ENCODE assay signal across 9 mouse cellular contexts in the genomic region with DNA sequence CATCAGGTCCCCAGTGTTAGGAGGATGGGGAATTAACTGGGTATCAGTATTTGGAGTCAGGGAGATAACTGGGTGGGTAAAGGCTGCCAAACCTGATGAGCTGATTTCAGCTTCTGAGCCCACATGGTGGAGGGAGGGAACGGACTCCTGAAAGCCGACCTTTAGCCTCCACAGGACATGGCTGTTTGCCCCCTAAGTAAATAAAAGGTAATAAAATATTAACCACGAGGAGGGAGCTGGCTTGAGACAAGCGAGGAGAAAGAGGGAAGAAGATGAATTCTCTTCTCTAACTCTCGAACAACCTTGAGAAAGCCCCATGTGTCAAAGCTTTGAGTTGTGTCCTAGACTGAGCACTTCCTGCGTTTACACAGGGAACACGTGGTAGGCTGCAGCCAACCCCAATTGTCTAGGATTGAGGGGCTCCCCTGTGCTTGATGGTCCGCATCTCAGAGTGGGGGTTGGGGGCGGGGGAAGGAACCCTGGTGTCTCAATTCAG. TPM values are rescaled to one million over a fixed set of nuclear protein-coding genes. Genes with fewer than 3 reads are reported as not detected.
DNase-seq lines count a peak whose midpoint lies in the region; ATAC-seq and TF ChIP-seq lines count a peak whose summit lies in the region.
"Had no signal": no experiment of that assay in that cellular context is flagged by ENCODE, and none has a peak within 500 bp of the region (broad histone marks: within the 10 kb centered on the region; RNA-seq: fewer than 3 reads in every experiment).

No protein-coding gene starts in this region.

- intact Hi-C loops in heart, postnatal 14 days (cut with DNase I): loop anchor here (2.0 to 10.0 kb wide), 2 partner anchors 37 to 297 kb away; a partner anchor contains a TSS

- H3K4me3 ChIP-seq in heart, embryonic 11.5 days (ENCODE audit: low read depth, low read length): no peak overlapping the region
- peak overlapping the region; percentile 4; the same call in 1 of the 2 replicates for H3K4me3 ChIP-seq in E14TG2a.4 (replicated peaks; ENCODE audit: low read length)
- H3K4me3 ChIP-seq in midbrain, embryonic 12.5 days: no peak overlapping the region

- no peaks in the 10 kb centered on the region for H3K36me3 ChIP-seq in heart, embryonic 11.5 days (ENCODE audit: control insufficient read depth, insufficient read depth, low read length)
- no peaks in the 10 kb centered on the region for H3K36me3 ChIP-seq in E14TG2a.4 (ENCODE audit: insufficient read depth, low read length)
- H3K36me3 ChIP-seq in midbrain, embryonic 12.5 days: no peaks in the 10 kb centered on the region
- H3K36me3 ChIP-seq: limb, embryonic 13.5 days had no signal

- DNase-seq in heart, postnatal 14 days: no peak
- DNase-seq in kidney, adult 18-20 months: peak; percentile 50
- DNase-seq in embryo, embryonic 11 days: no peak
- no peak for DNase-seq in urinary bladder, postnatal 4 days (ENCODE audit: low spot score in 2 of 2)
- DNase-seq in layer of hippocampus, adult 18-20 months (ENCODE audit: low spot score in 2 of 2): no peak

- TF ChIP-seq CTCF in E14TG2a.4 (conservative IDR thresholded peaks at IDR 0.05; ENCODE audit: low read length): no peak

- ATAC-seq in heart, embryonic 11.5 days (replicated peaks; ENCODE audit: insufficient number of reproducible peaks, low FRiP score, low TSS enrichment): no peak
- ATAC-seq in midbrain, embryonic 12.5 days (ENCODE audit: low FRiP score, low read depth): no peak

- H3K4me1 ChIP-seq in heart, embryonic 11.5 days (ENCODE audit: control insufficient read depth, insufficient read depth, low read length): peaks cover 11% of the 10 kb centered on the region
- H3K4me1 ChIP-seq in E14TG2a.4 (replicated peaks; ENCODE audit: low read depth, low read length): peaks cover 46% of the 10 kb centered on the region
- peaks cover 8% of the 10 kb centered on the region; the same call in 1 of the 2 replicates for H3K4me1 ChIP-seq in midbrain, embryonic 12.5 days

- WGBS in heart, embryonic 11.5 days (ENCODE audit: insufficient replicate concordance): 33% methylated on average over 9 of the region's 9 CpGs
- WGBS in midbrain, embryonic 12.5 days: 42% methylated on average over 9 of the region's 9 CpGs

- no peak overlapping the region for H3K27ac ChIP-seq in heart, embryonic 11.5 days (ENCODE audit: low read depth, low read length)
- H3K27ac ChIP-seq in midbrain, embryonic 12.5 days (replicated peaks): no peak overlapping the region
- H3K27ac ChIP-seq: limb, embryonic 13.5 days had no signal

- H3K4me2 ChIP-seq in heart, embryonic 11.5 days: 0 out of 2 replicates have a peak overlapping the region, but pooled peaks have one; percentile 67
- H3K4me2 ChIP-seq in midbrain, embryonic 12.5 days (replicated peaks): peak overlapping the region; percentile 74; the same call in 1 of the 2 replicates

- peaks cover 23% of the 10 kb centered on the region for H3K27me3 ChIP-seq in heart, embryonic 11.5 days (ENCODE audit: control insufficient read depth, insufficient read depth, low read length)
- peaks cover 45% of the 10 kb centered on the region for H3K27me3 ChIP-seq in E14TG2a.4 (ENCODE audit: insufficient read depth, low read length)
- peaks cover 45% of the 10 kb centered on the region for H3K27me3 ChIP-seq in midbrain, embryonic 12.5 days

- H3K9ac ChIP-seq in heart, embryonic 11.5 days (ENCODE audit: low read depth, low read length): no peak overlapping the region
- H3K9ac ChIP-seq in midbrain, embryonic 12.5 days (replicated peaks): no peak overlapping the region
- H3K9ac ChIP-seq: limb, embryonic 13.5 days had no signal

- no peaks in the 10 kb centered on the region for H3K9me3 ChIP-seq in heart, embryonic 11.5 days (replicated peaks; ENCODE audit: control insufficient read depth, low read length)
- H3K9me3 ChIP-seq in E14TG2a.4 (ENCODE audit: low read length): no peaks in the 10 kb centered on the region
- H3K9me3 ChIP-seq in midbrain, embryonic 12.5 days: no peaks in the 10 kb centered on the region
- H3K9me3 ChIP-seq: limb, embryonic 13.5 days had no signal

RNA-seq across cellular contexts. Expression of a gene that starts 2.9 kb away (rescaled TPM):
- polyA plus RNA-seq in heart, embryonic 11.5 days (2014; fragmentation: Nextera tagmentation; extraction: Ambion mirVana): 17.6 and 22.5 TPM in 2 replicates
- total RNA-seq in heart, postnatal 14 days (2021): 10 to 100 TPM; 14.6 to 15.7 TPM
- 5.0 and 5.5 TPM in 2 replicates for polyA plus RNA-seq in midbrain, embryonic 12.5 days (2016; fragmentation: Nextera tagmentation; extraction: Ambion mirVana)
- 1 to 10 TPM; 1.4 to 1.9 TPM for total RNA-seq in layer of hippocampus, adult 18-20 months (2021)

RNA-seq across cellular contexts. Expression of a gene that starts 4.2 kb away (rescaled TPM):
- 5.3 and 5.9 TPM in 2 replicates for polyA plus RNA-seq in heart, embryonic 11.5 days (2014; fragmentation: Nextera tagmentation; extraction: Ambion mirVana)
- total RNA-seq in heart, postnatal 14 days (2021): 1 to 10 TPM; 8.3 to 9.0 TPM
- 0.87 and 0.97 TPM in 2 replicates for polyA plus RNA-seq in midbrain, embryonic 12.5 days (2016; fragmentation: Nextera tagmentation; extraction: Ambion mirVana)
- total RNA-seq in layer of hippocampus, adult 18-20 months (2021): under 1 TPM; 0.62 to 0.99 TPM

RNA-seq across cellular contexts. Expression of a gene that starts 23.3 kb away (rescaled TPM):
- not detected in 2 replicates for polyA plus RNA-seq in heart, embryonic 11.5 days (2014; fragmentation: Nextera tagmentation; extraction: Ambion mirVana)
- under 1 TPM; 0.22 to 0.24 TPM for total RNA-seq in heart, postnatal 14 days (2021)
- polyA plus RNA-seq in midbrain, embryonic 12.5 days (2016; fragmentation: Nextera tagmentation; extraction: Ambion mirVana): not detected in 2 replicates
- not detected for total RNA-seq in layer of hippocampus, adult 18-20 months (2021)
- polyA plus RNA-seq: limb, embryonic 13.5 days had no signal

RNA-seq across cellular contexts. Expression of a gene that starts 23.4 kb away (rescaled TPM):
- polyA plus RNA-seq in heart, embryonic 11.5 days (2014; fragmentation: Nextera tagmentation; extraction: Ambion mirVana): 2.6 and 4.8 TPM in 2 replicates
- 1 to 10 TPM; 3.5 to 7.9 TPM for total RNA-seq in heart, postnatal 14 days (2021)
- polyA plus RNA-seq in midbrain, embryonic 12.5 days (2016; fragmentation: Nextera tagmentation; extraction: Ambion mirVana): not detected in 2 replicates
- total RNA-seq in layer of hippocampus, adult 18-20 months (2021): 1 to 10 TPM in 1 of 2 experiments, not detected in 1; 1.9 TPM

RNA-seq across cellular contexts. Expression of a gene that starts 28.9 kb away (rescaled TPM):
- polyA plus RNA-seq in heart, embryonic 11.5 days (2014; fragmentation: Nextera tagmentation; extraction: Ambion mirVana): not detected in 2 replicates
- under 1 TPM; 0.67 to 0.68 TPM for total RNA-seq in heart, postnatal 14 days (2021)
- not detected in 2 replicates for polyA plus RNA-seq in midbrain, embryonic 12.5 days (2016; fragmentation: Nextera tagmentation; extraction: Ambion mirVana)
- not detected for total RNA-seq in layer of hippocampus, adult 18-20 months (2021)
- polyA plus RNA-seq: limb, embryonic 13.5 days had no signal

Comparison
In these comparisons a context has a peak if more than half of its experiments do, and no peak if none do; other contexts are left out.
1. RNA of a gene that starts 2.9 kb away (total RNA-seq): 14.6 to 15.7 TPM in heart, postnatal 14 days; 1.4 to 1.9 TPM in layer of hippocampus, adult 18-20 months; every median in the first group is over 4 times any median in the second.
2. RNA of a gene that starts 4.2 kb away (total RNA-seq): 8.3 to 9.0 TPM in heart, postnatal 14 days; 0.62 to 0.99 TPM in layer of hippocampus, adult 18-20 months; every median in the first group is over 4 times any median in the second.